Mouse (Mus musculus): Measurements from ENCODE around the gene Wfdc2.

- TF ChIP-seq CTCF (IDR thresholded peaks at IDR 0.05; ENCODE audit: borderline replicate concordance, insufficient read depth, low read length) (no peak), POLR2A (IDR thresholded peaks at IDR 0.05; ENCODE audit: low read depth, low read length) (no peak)
These were observed 33.7 kb upstream of the Wfdc2 start for GRCm38 (mm10) chr2:164528557-164528956.
